In the genomic region with DNA sequence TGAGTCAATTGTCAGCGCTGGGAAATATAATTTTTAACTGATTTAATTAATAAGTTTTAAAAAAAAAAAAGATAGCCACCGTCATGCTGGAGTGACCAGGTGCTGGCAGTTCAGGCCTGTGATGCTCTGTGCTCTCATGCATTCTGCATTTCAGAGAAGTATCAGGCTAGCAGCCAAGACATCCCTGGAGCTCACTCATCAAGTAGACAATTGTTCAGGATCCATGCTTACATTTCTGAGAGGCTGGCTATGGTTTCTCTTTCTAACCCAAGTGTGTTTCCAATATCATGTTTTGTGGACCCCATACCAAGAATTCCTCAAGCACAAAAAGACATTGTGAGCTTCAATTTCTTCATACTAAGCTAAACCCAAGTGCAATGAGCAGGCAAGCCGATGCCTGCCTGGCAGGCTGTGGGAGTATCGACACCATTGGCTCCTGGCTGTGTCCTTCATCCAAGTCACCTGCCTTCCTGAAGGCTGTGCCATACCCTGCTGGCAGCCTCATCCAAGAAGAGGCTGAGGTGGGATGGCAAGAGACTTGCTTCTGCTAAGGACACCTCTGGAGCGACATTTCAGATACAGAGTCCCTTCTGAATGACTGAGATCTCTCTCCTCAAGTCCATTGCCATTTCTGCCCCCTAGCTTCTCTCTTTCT, we compare ENCODE assay signal across 19 mouse cellular contexts.
A peak's percentile ranks its signal among the peaks of the same experiment; 100 is the strongest.
DNase-seq lines count a peak whose midpoint lies in the region; TF ChIP-seq lines count a peak whose summit lies in the region.
"Had no signal": no experiment of that assay in that cellular context is flagged by ENCODE, and none has a peak within 500 bp of the region (broad histone marks: within the 10 kb centered on the region; RNA-seq: fewer than 3 reads in every experiment).

No protein-coding gene starts in this region.

- H3K4me3 ChIP-seq in left cerebral cortex, adult 2 months = no peak overlapping the region
- H3K4me3 ChIP-seq: embryonic facial prominence, embryonic 15.5 days; erythroblast, embryonic 14.5 days; forebrain, embryonic 10.5 days; gastrocnemius, adult 2 months; heart, embryonic 10.5 days had no signal

- DNase-seq in cerebellum, postnatal 14 days = peak; percentile 78
- DNase-seq in cerebellum, adult 9-10 months = no peak
- peak; percentile 70 for DNase-seq in heart, adult 11 months
- DNase-seq in heart, postnatal 14 days = no peak
- peak; percentile 67 for DNase-seq in left cerebral cortex, postnatal 4 days
- DNase-seq in left cerebral cortex, adult 2 months (ENCODE audit: extremely low spot score in 1 of 2, low spot score in 2 of 2) = no peak
- peak; percentile 52 for DNase-seq in retina, postnatal 1 day
- DNase-seq in urinary bladder, postnatal 4 days (ENCODE audit: low spot score in 2 of 2) = no peak
- DNase-seq: adrenal gland, postnatal 14 days; cerebellum, adult 9-11 months; gastrocnemius, adult 2 months; gastrocnemius, postnatal 25 days; heart, adult 18-20 months; heart, postnatal 10 days had no signal

- no peak overlapping the region for H3K27ac ChIP-seq in left cerebral cortex, adult 2 months
- H3K27ac ChIP-seq: embryonic facial prominence, embryonic 15.5 days; forebrain, embryonic 10.5 days; gastrocnemius, adult 2 months; heart, embryonic 10.5 days; hindbrain, embryonic 14.5 days had no signal

- intact Hi-C loops in heart, postnatal 14 days (cut with DNase I) = no loop called here
- intact Hi-C loops in left cerebral cortex, postnatal 4 days (cut with DNase I) = no loop called here
- intact Hi-C loops in left cerebral cortex, adult 2 months (cut with DNase I) = no loop called here

- no peak for TF ChIP-seq CTCF in left cerebral cortex, adult 2 months (IDR thresholded peaks at IDR 0.05)

Comparison
In these comparisons a context has a peak if more than half of its experiments do, and no peak if none do; other contexts are left out.
1. DNase-seq: peak in cerebellum, postnatal 14 days (2 of 2), heart, adult 11 months (single experiment), left cerebral cortex, postnatal 4 days (single experiment) and retina, postnatal 1 day (single experiment); none in cerebellum, adult 9-10 months (single experiment), heart, postnatal 14 days (0 of 2), left cerebral cortex, adult 2 months (0 of 2) and urinary bladder, postnatal 4 days (0 of 2).